Mouse (Mus musculus) E14TG2a.4 (cell line): ENCODE measurements around the gene Tshz2.

Source experiments
- CTCF ChIP-seq: conservative IDR thresholded peaks from 2 replicates; pipeline ENCODE4 v1.5.1; 2014; ENCODE audit warnings: low read length
- NANOG ChIP-seq: IDR thresholded peaks from 2 replicates; pipeline ENCODE4 v1.6.1; 2014; ENCODE audit warnings: borderline replicate concordance, low read length, mixed read lengths

DNA sequence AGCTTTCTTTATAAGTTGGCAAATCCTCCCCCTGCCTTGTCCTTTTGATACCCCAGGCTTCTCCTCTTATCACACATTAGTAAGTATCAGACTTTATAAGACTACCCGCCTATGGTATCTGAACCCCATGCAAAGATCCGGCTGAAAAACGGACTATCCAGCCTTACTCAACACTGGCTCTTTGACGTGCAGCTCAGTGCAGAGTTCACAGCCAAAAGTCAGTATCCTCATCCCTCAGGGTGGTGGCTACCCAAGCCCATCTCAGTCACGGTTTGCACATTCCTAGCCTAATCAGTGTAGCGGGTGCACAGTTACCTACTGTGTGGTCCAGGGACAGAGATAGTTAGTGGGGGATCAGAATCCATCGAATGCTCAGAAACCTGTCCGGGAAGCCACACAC is 130.9 kb downstream of the Tshz2 start:
- TF ChIP-seq CTCF (no peak), NANOG (no peak)
